Mouse (Mus musculus): ENCODE measurements around the gene Pde11a. TPM values are rescaled to one million over a fixed set of nuclear protein-coding genes. Genes with fewer than 3 reads are reported as not detected.

The Pde11a gene
- polyA plus RNA-seq, 1 experiment from 2014 or later: 1.2 TPM

GRCm38 (mm10) chr2:76080549-76080948, 258.0 kb downstream of the Pde11a start:
- ATAC-seq: no peak
- H3K4me2 ChIP-seq (ENCODE audit: low read length): no peak overlapping the region
- 67% methylated on average over 3 of the region's 3 CpGs for WGBS
- no peaks in the 10 kb centered on the region for H3K36me3 ChIP-seq (ENCODE audit: control insufficient read depth, insufficient read depth, low read length)
- H3K9ac ChIP-seq (ENCODE audit: low read depth, low read length): no peak overlapping the region
- no peak overlapping the region for H3K27ac ChIP-seq (ENCODE audit: low read depth, low read length)
- H3K4me3 ChIP-seq (ENCODE audit: low read length): no peak overlapping the region
- no peaks in the 10 kb centered on the region for H3K4me1 ChIP-seq (ENCODE audit: control insufficient read depth, insufficient read depth, low read depth, low read length)
- no peaks in the 10 kb centered on the region for H3K9me3 ChIP-seq (ENCODE audit: control insufficient read depth, low read length)
- no peaks in the 10 kb centered on the region for H3K27me3 ChIP-seq (replicated peaks; ENCODE audit: control insufficient read depth, insufficient read depth, low read length)

DNA sequence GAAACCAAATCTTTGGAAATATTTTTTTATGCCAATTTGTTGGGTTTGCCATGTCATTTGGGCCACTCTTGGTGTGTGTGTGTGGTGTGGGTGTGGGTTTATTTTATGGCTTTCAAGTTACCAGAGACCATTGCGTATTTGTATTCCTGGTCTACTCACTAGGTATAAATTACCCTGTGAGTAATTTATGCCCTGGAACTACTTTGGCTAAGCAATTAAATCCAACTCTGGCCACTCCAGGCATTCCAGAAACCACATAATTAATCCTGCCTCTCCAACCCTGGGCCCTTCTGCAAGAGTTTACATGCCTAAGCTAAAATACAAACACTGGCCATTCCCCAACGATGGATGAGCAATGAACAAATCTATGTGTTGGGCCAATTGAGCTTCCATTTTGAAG, 261.7 kb downstream of the Pde11a start:
- H3K36me3 ChIP-seq (ENCODE audit: control insufficient read depth, insufficient read depth, low read length): no peaks in the 10 kb centered on the region
- H3K9ac ChIP-seq (ENCODE audit: low read depth, low read length): no peak overlapping the region
- WGBS: 79% methylated on average over 2 of the region's 2 CpGs
- no peak for ATAC-seq
- no peak overlapping the region for H3K4me2 ChIP-seq (ENCODE audit: low read length)
- H3K27me3 ChIP-seq (replicated peaks; ENCODE audit: control insufficient read depth, insufficient read depth, low read length): no peaks in the 10 kb centered on the region
- H3K4me3 ChIP-seq (ENCODE audit: low read length): no peak overlapping the region
- no peak overlapping the region for H3K27ac ChIP-seq (ENCODE audit: low read depth, low read length)
- H3K4me1 ChIP-seq (ENCODE audit: control insufficient read depth, insufficient read depth, low read depth, low read length): no peaks in the 10 kb centered on the region
- no peaks in the 10 kb centered on the region for H3K9me3 ChIP-seq (ENCODE audit: control insufficient read depth, low read length)

- WGBS: 94% methylated on average over 4 of the region's 4 CpGs
- no peak for ATAC-seq
Measured at GRCm38 (mm10) chr2:76076047-76076446, 262.5 kb downstream of the Pde11a start.

GRCm38 (mm10) chr2:76073079-76073478, 265.5 kb downstream of the Pde11a start:
- no peak for ATAC-seq
- Histone ChIP-seq H3K9me3 (ENCODE audit: control insufficient read depth, low read length) (no peaks in the 10 kb centered on the region), H3K27ac (ENCODE audit: low read depth, low read length) (no peak overlapping the region), H3K27me3 (replicated peaks; ENCODE audit: control insufficient read depth, insufficient read depth, low read length) (no peaks in the 10 kb centered on the region), H3K4me1 (ENCODE audit: control insufficient read depth, insufficient read depth, low read depth, low read length) (no peaks in the 10 kb centered on the region), H3K4me3 (ENCODE audit: low read length) (no peak overlapping the region), H3K4me2 (ENCODE audit: low read length) (no peak overlapping the region), H3K9ac (ENCODE audit: low read depth, low read length) (no peak overlapping the region), H3K36me3 (ENCODE audit: control insufficient read depth, insufficient read depth, low read length) (no peaks in the 10 kb centered on the region)
- 57% methylated on average over 6 of the region's 6 CpGs for WGBS

More at GRCm38 (mm10) chr2:76076047-76076446, 262.5 kb downstream of the Pde11a start:
- H3K4me3 ChIP-seq (ENCODE audit: low read length): no peak overlapping the region
- no peaks in the 10 kb centered on the region for H3K4me1 ChIP-seq (ENCODE audit: control insufficient read depth, insufficient read depth, low read depth, low read length)
- no peak overlapping the region for H3K9ac ChIP-seq (ENCODE audit: low read depth, low read length)
- H3K27ac ChIP-seq (ENCODE audit: low read depth, low read length): no peak overlapping the region
- no peak overlapping the region for H3K4me2 ChIP-seq (ENCODE audit: low read length)
- H3K27me3 ChIP-seq (replicated peaks; ENCODE audit: control insufficient read depth, insufficient read depth, low read length): no peaks in the 10 kb centered on the region
- H3K9me3 ChIP-seq (ENCODE audit: control insufficient read depth, low read length): no peaks in the 10 kb centered on the region
- H3K36me3 ChIP-seq (ENCODE audit: control insufficient read depth, insufficient read depth, low read length): no peaks in the 10 kb centered on the region

DNA sequence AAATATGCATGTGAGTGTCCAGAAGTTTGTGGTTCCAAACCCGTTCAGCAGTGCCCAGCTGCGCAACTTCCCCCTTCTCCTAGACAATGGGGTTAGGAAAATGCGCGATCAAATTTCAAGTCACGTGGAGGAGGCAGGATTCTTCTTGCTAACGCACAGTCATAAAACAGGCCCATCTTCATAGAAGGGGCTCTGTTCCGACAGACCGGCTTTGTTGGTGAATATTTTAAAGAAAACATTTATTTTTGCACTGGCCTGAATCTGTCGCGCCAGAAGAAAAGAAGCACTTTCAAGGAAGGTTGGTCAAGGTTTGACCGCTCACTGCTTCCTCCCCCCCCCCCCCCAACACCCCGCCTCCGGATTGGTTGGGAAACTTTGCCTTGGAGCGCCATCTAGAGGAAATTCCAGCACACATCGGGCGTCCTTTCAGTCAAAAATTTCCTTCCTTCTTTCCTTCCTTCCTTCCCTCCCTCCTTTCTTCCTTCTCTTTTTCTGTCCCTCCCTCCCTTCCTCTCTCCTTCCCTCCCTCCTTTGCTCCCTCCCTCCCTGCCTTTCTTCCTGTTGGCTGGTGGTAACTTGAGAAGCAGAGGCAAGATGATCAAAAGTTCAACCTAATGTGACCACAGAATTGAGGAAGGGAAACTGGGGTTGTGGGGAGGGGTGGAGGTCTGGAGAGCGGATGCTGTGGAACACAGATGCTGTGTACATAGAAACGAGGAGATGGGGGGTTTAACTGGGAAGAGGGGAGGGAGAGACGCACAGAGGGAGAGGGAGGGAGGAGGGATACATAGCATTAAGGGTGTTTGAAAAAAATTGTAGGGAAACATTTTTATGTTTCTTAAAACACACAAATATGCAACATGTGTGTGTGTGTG, 267.9 kb downstream of the Pde11a start:
- H3K9ac ChIP-seq (ENCODE audit: low read depth, low read length): peak overlapping the region; percentile 62
- no peaks in the 10 kb centered on the region for H3K9me3 ChIP-seq (ENCODE audit: control insufficient read depth, low read length)
- 2% methylated on average over 19 of the region's 19 CpGs for WGBS
- H3K4me2 ChIP-seq (ENCODE audit: low read length): peak overlapping the region; percentile 63
- ATAC-seq: peak; percentile 93
- no peaks in the 10 kb centered on the region for H3K27me3 ChIP-seq (replicated peaks; ENCODE audit: control insufficient read depth, insufficient read depth, low read length)
- no peaks in the 10 kb centered on the region for H3K4me1 ChIP-seq (ENCODE audit: control insufficient read depth, insufficient read depth, low read depth, low read length)
- peak overlapping the region; percentile 38 for H3K4me3 ChIP-seq (ENCODE audit: low read length)
- H3K36me3 ChIP-seq (ENCODE audit: control insufficient read depth, insufficient read depth, low read length): no peaks in the 10 kb centered on the region
- H3K27ac ChIP-seq (ENCODE audit: low read depth, low read length): peak overlapping the region; percentile 75

GRCm38 (mm10) chr2:76069238-76069637, 269.3 kb downstream of the Pde11a start:
- Histone ChIP-seq H3K9me3 (ENCODE audit: control insufficient read depth, low read length) (no peaks in the 10 kb centered on the region), H3K27me3 (replicated peaks; ENCODE audit: control insufficient read depth, insufficient read depth, low read length) (no peaks in the 10 kb centered on the region), H3K36me3 (ENCODE audit: control insufficient read depth, insufficient read depth, low read length) (no peaks in the 10 kb centered on the region), H3K9ac (ENCODE audit: low read depth, low read length) (peak overlapping the region; percentile 12; the same call in 1 of the 2 replicates), H3K4me2 (ENCODE audit: low read length) (peak overlapping the region; percentile 63), H3K4me3 (ENCODE audit: low read length) (0 out of 2 replicates have a peak overlapping the region, but pooled peaks have one; percentile 9), H3K27ac (ENCODE audit: low read depth, low read length) (no peak overlapping the region), H3K4me1 (ENCODE audit: control insufficient read depth, insufficient read depth, low read depth, low read length) (no peaks in the 10 kb centered on the region)
- WGBS: 55% methylated on average over 13 of the region's 13 CpGs
- no peak for ATAC-seq

- no peaks in the 10 kb centered on the region for H3K4me1 ChIP-seq (ENCODE audit: control insufficient read depth, insufficient read depth, low read depth, low read length)
- no peak overlapping the region for H3K27ac ChIP-seq (ENCODE audit: low read depth, low read length)
- H3K27me3 ChIP-seq (replicated peaks; ENCODE audit: control insufficient read depth, insufficient read depth, low read length): no peaks in the 10 kb centered on the region
- WGBS: 76% methylated on average over 10 of the region's 10 CpGs
- no peaks in the 10 kb centered on the region for H3K9me3 ChIP-seq (ENCODE audit: control insufficient read depth, low read length)
- H3K4me3 ChIP-seq (ENCODE audit: low read length): no peak overlapping the region
- no peak overlapping the region for H3K9ac ChIP-seq (ENCODE audit: low read depth, low read length)
- no peak for ATAC-seq
- H3K36me3 ChIP-seq (ENCODE audit: control insufficient read depth, insufficient read depth, low read length): no peaks in the 10 kb centered on the region
- H3K4me2 ChIP-seq (ENCODE audit: low read length): no peak overlapping the region
Measured at GRCm38 (mm10) chr2:76068155-76068554, 270.4 kb downstream of the Pde11a start.

DNA sequence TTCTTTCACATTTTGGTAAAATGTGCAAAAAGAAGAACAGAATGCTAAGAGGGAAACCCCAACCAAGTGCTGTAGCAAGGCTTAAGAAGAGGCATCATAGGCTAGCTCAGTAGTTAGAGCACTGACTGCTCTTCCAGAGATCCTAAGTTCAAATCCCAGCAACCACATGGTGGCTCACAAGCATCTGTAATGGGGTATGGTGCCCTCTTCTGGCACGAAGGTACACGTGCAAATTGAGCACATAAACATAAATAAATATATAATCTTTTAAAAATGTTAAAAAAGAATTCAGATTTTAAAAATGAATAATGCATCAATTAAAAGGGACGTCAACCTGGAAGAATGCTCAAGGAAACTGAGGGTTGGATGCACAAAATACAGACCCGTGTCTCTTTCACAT, 271.4 kb downstream of the Pde11a start:
- no peak overlapping the region for H3K27ac ChIP-seq (ENCODE audit: low read depth, low read length)
- H3K4me2 ChIP-seq (ENCODE audit: low read length): no peak overlapping the region
- no peaks in the 10 kb centered on the region for H3K9me3 ChIP-seq (ENCODE audit: control insufficient read depth, low read length)
- H3K27me3 ChIP-seq (replicated peaks; ENCODE audit: control insufficient read depth, insufficient read depth, low read length): no peaks in the 10 kb centered on the region
- H3K4me3 ChIP-seq (ENCODE audit: low read length): no peak overlapping the region
- WGBS: 59% methylated on average over 4 of the region's 4 CpGs
- no peaks in the 10 kb centered on the region for H3K4me1 ChIP-seq (ENCODE audit: control insufficient read depth, insufficient read depth, low read depth, low read length)
- no peaks in the 10 kb centered on the region for H3K36me3 ChIP-seq (ENCODE audit: control insufficient read depth, insufficient read depth, low read length)
- H3K9ac ChIP-seq (ENCODE audit: low read depth, low read length): no peak overlapping the region
- no peak for ATAC-seq

- no peak overlapping the region for H3K4me2 ChIP-seq (ENCODE audit: low read length)
- H3K9me3 ChIP-seq (ENCODE audit: control insufficient read depth, low read length): no peaks in the 10 kb centered on the region
- no peak overlapping the region for H3K9ac ChIP-seq (ENCODE audit: low read depth, low read length)
- WGBS: 74% methylated on average over 7 of the region's 7 CpGs
- no peaks in the 10 kb centered on the region for H3K27me3 ChIP-seq (replicated peaks; ENCODE audit: control insufficient read depth, insufficient read depth, low read length)
- H3K4me3 ChIP-seq (ENCODE audit: low read length): no peak overlapping the region
- no peak overlapping the region for H3K27ac ChIP-seq (ENCODE audit: low read depth, low read length)
- no peaks in the 10 kb centered on the region for H3K36me3 ChIP-seq (ENCODE audit: control insufficient read depth, insufficient read depth, low read length)
- ATAC-seq: no peak
- no peaks in the 10 kb centered on the region for H3K4me1 ChIP-seq (ENCODE audit: control insufficient read depth, insufficient read depth, low read depth, low read length)
Measured at GRCm38 (mm10) chr2:76065292-76065691, 273.3 kb downstream of the Pde11a start.

Measured in hindbrain, embryonic 16.5 days (tissue).